Mouse (Mus musculus) thymus, postnatal 36 days (tissue): Measurements from ENCODE around the gene F2rl3.

Source experiments
- DNase-seq, 2 experiments: peaks; one replicate each; pipeline ENCODE4 v3.0.0; 2022; ENCODE audit warnings: mixed read lengths in 2 of 2

F2rl3 gene

DNA sequence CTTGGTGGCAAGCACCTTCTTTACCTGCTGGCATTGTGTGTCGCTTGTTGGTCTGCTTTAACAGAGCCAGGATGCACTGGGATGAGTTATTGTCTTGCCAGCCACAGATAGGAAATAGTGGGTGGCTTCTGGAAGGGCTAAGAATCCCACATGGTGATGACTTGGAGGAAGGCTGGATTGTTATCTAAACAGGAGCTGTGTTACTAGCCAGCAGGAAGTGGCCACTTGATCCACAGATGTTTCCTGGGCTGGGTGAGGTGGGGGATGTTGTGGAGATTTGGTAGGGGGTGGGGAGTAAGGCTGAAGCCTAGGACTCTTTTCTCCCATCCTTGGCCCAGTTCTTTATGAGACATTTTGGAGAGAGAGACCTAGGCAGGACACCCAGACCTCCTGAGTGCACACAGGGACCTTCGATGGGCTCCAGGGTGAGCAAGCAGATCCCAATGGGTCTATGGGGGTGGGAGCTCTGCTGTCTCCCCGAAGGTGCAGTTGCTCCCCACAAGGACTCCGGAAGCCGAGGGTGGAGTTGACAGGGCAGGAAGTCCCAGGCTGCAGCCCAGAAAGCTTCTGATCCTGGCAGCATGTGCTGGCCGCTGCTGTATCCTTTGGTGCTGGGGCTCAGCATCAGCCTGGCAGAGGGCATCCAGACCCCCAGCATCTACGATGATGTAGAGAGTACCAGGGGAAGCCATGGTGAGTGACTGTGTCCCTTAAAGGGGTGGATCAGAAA lies at the start of gene F2rl3:
TSS of gene F2rl3 (plus strand) at position 559 of the 730 bp plus-strand sequence.
- peak; percentile 59 to 70 for DNase-seq

DNA sequence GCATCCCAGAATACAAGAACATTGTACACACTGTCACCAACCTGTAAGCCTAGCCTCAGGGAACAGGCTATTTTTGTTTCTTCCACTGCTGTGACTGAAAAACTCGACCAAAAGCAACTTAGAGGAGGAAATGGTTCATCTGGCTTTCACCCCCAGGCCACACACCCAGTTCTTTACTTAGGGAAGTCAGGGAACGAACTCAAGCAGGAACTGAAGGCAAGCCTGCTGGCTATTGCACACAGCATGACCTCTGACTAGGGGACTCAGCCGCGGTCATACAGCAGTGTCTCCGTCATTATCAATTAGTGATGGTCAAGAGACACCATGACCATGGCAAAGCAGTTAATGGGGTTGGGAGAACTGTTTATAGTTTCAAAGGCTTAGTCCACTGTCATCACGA lies 49.1 kb upstream of the F2rl3 start:
- DNase-seq: no peak

DNA sequence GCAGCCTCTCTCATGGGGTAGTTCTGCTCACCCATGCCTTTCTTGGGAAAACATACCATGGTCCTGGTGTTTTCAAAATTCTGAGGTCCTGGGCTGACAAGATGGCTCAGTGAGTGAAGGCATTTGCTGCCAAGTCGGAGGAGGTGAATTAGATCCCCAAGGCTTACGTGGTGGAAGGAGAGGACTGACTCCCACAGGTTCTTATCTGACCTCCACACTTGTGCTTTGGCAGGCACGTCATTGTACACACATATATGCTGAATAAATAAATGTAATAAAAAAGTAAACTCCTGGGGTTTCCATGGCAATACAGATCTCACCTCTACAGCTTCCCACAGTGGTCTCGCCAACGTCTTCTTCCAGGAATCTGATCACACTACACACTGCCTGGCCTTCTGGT lies 45.1 kb upstream of the F2rl3 start:
- DNase-seq: no peak

DNA sequence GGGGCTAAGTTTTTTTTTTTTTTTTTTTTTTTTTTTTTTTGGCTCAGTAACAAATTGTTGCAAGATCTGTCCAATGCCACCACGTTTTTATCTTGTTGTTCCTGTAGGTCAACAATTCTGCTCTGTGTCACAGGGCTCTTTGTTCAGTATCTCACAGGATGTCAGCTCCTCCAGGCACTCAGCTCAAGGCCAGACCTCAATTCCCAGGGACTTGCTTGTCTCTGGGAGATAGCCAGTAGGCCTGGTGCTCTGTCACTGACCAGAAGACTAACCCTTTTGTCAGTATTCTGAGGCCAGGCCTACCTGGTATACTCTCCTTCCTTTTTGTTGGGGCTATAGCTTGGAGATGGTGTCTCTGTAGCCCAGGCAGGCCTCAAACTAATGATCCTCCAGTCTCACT lies 41.1 kb upstream of the F2rl3 start:
- no peak for DNase-seq

DNA sequence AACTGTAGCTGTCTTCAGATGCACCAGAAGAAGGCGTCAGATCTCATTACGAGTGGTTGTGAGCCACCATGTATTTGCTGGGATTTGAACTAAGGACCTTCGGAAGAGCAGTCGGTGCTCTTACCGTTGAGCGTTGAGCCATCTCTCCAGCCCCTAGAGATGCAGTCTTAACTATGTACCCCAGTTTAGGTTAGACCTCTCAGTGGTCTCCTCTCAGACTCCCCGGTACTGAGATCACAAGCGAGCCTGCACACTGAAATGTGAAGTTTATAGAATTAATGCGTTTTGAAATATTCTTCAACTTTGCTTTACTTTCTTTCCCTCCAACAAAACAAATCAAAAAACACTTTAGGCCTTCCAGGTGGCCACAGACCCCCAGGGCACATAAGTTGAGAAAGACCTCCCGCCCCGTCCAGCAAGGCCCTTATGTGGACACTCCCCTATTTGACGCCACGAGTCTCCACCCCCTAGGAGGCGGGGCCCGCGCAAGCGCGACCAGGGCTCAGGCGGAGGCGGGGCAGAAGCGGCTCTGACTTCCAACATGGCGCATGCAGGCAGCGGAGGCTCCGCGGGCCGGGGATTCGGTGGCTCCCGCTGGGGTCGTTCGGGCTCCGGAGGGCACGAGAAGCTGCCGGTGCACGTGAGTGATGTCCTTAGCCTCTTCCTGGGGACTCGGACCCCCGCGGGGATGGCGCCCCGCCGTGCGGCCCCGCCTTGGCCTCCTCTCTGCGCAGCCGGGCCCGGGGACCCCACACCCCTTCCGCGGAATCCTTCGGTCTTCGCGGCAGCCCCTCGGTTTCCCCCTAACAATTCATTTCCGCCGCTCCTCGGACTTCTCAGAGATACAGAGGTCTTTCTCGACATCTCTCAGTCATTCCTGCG lies 38.7 kb upstream of the F2rl3 start, which contains the start of gene Sin3b:
TSS of gene Sin3b (plus strand) at position 517 of the 882 bp plus-strand sequence.
- peak; percentile 94 to 97 for DNase-seq

GRCm38 (mm10) chr8:72723651-72724001 lies 38.1 kb upstream of the F2rl3 start:
- no peak for DNase-seq

- DNase-seq: no peak
These were observed 33.0 kb upstream of the F2rl3 start for GRCm38 (mm10) chr8:72728636-72729035.

DNA sequence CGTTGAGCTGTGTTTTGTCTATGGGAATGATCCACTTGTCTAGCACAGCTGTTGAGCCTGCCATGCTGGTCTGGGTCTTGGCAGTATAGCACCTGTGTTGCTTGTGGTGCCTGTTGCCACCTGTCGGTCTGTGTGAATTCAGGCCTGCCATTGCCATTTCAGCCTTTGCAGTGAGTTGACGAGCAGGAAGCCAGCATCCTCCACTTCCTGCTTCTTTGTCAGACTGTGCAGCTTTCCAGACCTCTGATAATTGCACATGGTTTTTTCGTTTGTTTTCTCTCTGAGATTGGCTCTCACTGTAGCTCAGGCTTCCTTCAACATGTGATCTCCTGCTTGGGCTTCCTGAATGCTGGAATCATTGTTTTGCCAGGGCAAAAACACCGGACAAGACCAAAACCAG lies 26.7 kb upstream of the F2rl3 start:
- peak; percentile 61 to 80 for DNase-seq

- no peak for DNase-seq
These were observed 24.8 kb upstream of the F2rl3 start for GRCm38 (mm10) chr8:72736868-72737267.

DNA sequence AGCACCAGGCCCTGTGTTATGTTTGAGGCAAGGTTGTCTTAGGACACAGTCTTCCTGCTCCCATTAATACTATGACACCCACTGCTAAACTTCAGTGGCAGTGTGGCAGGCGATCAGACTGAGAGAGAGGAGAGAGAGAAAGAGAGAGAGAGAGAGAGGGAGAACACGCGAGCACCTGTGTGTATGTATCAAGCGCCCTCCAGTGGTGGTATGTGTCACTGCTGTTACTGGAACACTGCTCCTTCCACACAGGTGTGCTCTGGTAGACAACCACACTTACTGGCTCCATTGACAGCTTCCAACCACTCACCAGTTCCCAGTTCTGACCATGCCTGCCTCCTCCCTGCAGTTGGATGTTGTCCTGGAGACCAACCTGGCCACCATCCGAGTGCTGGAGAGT lies 15.6 kb upstream of the F2rl3 start:
- peak; percentile 63 to 66 for DNase-seq

GRCm38 (mm10) chr8:72749846-72750245 lies 11.8 kb upstream of the F2rl3 start:
- DNase-seq: peak; percentile 1 to 4

GRCm38 (mm10) chr8:72750266-72750665 lies 11.4 kb upstream of the F2rl3 start:
- peak; percentile 0 to 2 for DNase-seq

DNA sequence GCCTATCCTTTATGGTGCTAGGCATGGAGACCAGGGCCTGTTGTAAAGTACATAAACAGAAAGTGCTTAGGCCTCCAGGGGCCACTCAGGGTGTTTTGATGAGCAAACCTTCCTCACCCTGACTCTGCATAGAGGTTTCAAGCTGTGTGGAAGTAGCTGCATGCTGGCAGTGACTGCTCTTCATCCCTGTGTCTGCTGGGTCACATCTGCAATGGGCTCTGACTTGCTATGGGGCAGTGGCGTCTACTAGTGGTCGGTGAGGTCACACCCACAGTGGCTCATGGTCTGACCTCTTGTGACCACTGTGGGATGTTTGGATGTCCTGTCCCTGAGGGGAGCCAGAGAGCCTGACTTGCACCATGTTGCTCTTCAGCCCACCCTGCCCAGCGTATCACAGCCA lies 10.6 kb upstream of the F2rl3 start:
- peak; percentile 0 to 2 for DNase-seq

GRCm38 (mm10) chr8:72752289-72752688 lies 9.4 kb upstream of the F2rl3 start:
- DNase-seq: no peak

DNA sequence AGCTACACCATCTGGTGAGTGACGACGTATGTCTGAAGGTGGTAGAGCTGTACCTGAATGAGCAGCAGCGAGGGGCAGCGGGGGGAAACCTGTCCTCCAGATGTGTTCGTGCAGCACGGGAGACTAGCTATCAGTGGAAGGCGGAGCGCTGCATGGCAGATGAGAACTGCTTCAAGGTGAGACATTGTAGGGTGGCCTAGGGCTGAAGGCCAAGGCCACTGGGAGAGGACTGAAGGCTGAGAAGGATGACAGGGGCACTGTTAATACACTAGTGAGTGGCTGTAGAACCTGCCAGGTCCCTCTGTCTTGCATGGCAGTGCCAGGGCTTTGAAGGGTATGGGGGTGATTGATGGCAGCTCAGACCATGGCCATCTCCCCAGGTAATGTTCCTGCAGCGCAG lies 8.5 kb upstream of the F2rl3 start:
- no peak for DNase-seq

DNA sequence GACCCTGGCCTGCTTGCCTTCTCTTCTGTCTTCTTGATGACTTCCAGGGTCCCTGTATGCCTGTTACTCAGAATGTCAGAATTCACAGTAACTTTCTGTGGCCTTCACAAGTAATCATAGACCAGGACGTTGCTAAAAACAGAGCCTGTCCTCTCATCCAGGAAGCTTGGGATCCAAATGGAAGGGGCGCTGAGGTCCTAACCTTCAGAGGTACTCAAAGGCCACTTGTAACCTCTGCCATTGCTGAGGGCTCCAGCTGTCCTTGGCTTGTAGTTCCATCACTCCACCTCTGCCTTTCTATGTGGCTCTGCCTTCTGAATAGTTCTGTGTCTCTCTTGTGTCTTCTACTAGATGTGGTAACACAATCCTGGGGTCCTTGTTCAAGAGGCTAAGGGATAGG lies 7.9 kb upstream of the F2rl3 start:
- DNase-seq: no peak

GRCm38 (mm10) chr8:72756031-72756430 lies 5.6 kb upstream of the F2rl3 start:
- DNase-seq: no peak

DNA sequence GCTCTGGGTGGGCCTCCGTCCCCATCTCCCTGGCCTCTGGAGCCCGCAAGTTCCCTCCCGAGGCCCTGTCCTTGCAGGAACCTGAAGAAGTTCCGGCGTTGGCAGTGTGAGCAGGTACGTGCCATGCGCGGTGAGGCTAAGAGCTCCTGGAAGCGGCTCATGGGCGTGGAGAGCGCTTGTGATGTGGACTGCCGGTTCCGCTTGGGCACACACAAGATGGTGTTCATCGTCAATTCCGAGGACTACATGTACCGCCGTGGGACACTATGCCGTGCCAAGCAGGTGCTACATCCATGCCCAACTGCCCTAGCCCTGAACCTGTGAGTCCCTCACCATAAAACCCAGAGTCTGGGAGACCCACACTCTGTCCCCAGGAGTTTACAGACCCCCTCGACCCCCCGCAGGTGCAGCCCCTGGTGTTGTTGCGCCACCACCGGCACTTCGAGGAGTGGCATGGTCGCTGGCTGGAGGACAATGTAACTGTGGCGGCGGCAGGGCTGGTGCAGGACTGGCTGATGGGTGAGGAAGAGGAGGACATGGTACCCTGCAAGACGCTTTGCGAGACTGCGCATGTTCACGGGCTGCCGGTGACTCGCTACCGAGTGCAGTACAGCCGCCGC lies 4.8 kb upstream of the F2rl3 start:
- no peak for DNase-seq

DNA sequence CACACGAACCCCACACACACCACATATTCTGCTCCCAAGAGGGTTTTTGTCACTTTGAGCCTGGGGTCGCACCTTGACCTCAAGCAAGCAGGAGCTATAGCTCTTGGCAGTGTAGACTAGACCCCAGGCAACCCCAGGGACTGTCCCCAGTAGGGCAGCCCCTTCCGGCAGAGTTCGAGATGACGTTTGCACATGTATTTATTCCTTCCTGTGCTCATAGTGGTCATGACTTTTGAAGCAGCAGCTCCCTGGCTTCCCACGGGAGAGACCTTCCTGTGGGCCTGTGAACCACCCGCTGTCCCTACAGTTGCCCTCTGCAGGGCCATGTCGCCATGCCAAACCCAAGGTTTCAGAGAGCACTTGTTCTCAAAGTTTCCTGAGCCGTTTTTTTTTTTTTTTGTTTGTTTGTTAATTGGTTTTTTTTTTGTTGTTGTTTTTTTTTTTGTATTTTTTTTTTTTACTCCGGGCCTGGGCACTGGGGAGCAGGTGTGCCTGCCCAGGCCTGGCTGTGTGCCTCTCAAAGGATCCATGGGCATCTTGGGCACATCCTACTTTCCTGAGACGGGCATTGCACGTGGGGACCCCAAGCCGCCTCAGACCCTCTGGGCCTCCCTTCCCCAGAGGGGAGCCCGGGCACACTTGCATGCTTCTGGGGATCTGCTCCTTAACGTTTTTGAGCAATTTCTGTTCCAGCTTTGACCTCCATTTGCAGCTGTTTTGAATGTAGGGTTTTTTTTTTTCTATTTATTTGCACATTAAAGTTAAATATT lies 4.1 kb upstream of the F2rl3 start:
- no peak for DNase-seq

DNA sequence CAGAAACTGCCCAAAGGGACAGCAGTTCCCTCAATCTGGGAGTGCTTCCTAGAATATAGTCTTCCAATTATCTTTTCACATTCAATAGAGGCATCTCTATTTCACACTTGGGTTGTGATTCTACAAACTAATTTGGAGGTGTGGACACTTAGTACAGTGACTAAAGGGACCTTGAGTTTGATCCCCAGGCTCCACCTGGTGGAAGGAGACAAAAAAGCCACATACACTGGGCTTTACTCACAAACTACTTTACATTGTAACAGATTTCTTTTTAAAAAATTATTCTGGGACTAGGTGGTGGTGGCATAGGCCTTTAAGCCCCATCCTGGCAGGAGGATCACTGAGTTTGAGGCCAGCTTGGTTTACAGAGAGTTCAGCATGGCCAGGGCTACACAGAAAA lies 3.4 kb upstream of the F2rl3 start:
- DNase-seq: no peak

GRCm38 (mm10) chr8:72760216-72760615 lies 1.5 kb upstream of the F2rl3 start:
- DNase-seq: no peak

DNA sequence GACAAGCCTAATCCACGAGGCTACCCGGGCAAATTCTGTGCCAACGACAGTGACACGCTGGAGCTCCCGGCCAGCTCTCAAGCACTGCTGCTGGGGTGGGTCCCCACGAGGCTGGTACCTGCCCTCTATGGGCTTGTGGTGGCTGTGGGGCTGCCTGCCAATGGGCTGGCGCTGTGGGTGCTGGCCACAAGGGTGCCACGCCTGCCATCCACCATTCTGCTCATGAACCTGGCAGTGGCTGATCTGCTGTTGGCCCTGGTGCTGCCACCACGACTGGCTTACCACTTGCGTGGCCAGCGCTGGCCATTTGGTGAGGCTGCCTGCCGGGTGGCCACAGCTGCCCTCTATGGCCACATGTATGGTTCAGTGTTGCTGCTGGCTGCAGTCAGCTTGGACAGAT lies 626 bp downstream of the F2rl3 start:
- DNase-seq: peak in 1 of 2 experiments; percentile 14

- DNase-seq: no peak
These were observed 4.0 kb downstream of the F2rl3 start for GRCm38 (mm10) chr8:72765696-72766095.
